In the genomic region with DNA sequence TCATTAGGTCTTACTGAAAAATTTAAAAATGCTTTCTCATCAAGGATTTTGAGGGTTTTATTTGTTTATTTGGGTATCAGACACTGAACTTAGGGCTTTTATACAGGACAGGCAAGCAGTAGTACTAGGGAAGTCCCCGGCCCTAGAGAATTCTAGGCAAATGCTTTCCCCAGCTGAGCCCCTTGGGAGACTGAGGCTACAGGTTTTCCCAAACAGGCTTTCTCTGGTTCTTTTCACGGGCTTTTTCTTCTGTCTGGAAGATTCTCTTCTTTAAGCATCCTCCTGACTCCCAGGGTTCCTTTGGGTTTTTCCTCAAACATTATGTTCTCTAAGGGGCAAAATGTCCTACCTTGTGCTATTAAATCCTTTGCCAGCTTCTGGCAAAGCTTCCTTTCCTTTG, we compare ENCODE assay signal across 1 mouse cellular context.
TF ChIP-seq lines count a peak whose summit lies in the region.

No protein-coding gene starts in this region.

TF ChIP-seq in myocyte, 11 proteins besides CTCF, POLR2A, EP300 and RAD21:
- TF ChIP-seq MYOG (IDR thresholded peaks at IDR 0.05; ENCODE audit: control insufficient read depth in 1 of 3, insufficient read depth in 1 of 3, insufficient read length in 2 of 3, low read depth in 2 of 3) (no peak), TCF12 (IDR thresholded peaks at IDR 0.05; ENCODE audit: insufficient read depth, poor library complexity, severe bottlenecking) (no peak), MYOD1 (IDR thresholded peaks at IDR 0.05; ENCODE audit: control insufficient read depth in 1 of 3, insufficient read length in 2 of 3, low read depth in 2 of 3) (no peak), E2F4 (IDR thresholded peaks at IDR 0.05; ENCODE audit: insufficient read depth) (no peak), SRF (IDR thresholded peaks at IDR 0.05; ENCODE audit: control insufficient read depth, insufficient read length, low read depth) (no peak), USF1 (IDR thresholded peaks at IDR 0.05; ENCODE audit: low read depth) (no peak), MAX (IDR thresholded peaks at IDR 0.05; ENCODE audit: low read depth) (no peak), CEBPB (IDR thresholded peaks at IDR 0.05; ENCODE audit: insufficient read depth, poor library complexity, severe bottlenecking) (no peak), TCF3 (IDR thresholded peaks at IDR 0.05; ENCODE audit: insufficient read length, low read depth) (no peak), POLR2AphosphoS2 (IDR thresholded peaks at IDR 0.05; ENCODE audit: insufficient read length, low read depth) (no peak), REST (IDR thresholded peaks at IDR 0.05; ENCODE audit: insufficient read depth, insufficient read length) (no peak)
